Mouse (Mus musculus) stomach, embryonic 15.5 days (tissue): ENCODE results near the gene Tsacc. TPM values are rescaled to one million over a fixed set of nuclear protein-coding genes. Genes with fewer than 3 reads are reported as not detected.

Source experiments
- ATAC-seq: fragments of 200-750 bp; cut with Nextera tagmentation; 2 replicates; pipeline ENCODE4 v1.8.0; 2017; ENCODE audit warnings: low read depth, moderate number of reproducible peaks, moderate TSS enrichment; ENCODE audit not compliant: insufficient read depth, low FRiP score
- H3K27ac ChIP-seq: fragments of 300-500 bp; sonication (generic); 2 replicates; pipeline ENCODE4 v1.5.1; 2015; ENCODE audit warnings: mild to moderate bottlenecking, inconsistent platforms
- H3K27me3 ChIP-seq: fragments of 300-500 bp; sonication (generic); replicated peaks from 2 replicates; pipeline ENCODE4 v1.6.1; 2015; ENCODE audit warnings: inconsistent platforms
- H3K36me3 ChIP-seq: fragments of 300-500 bp; sonication (generic); 2 replicates; pipeline ENCODE4 v1.6.1; 2015; ENCODE audit warnings: inconsistent platforms
- H3K4me1 ChIP-seq: fragments of 300-500 bp; sonication (generic); 2 replicates; pipeline ENCODE4 v1.6.1; 2015; ENCODE audit warnings: inconsistent platforms
- H3K4me2 ChIP-seq: fragments of 300-500 bp; sonication (generic); 2 replicates; pipeline ENCODE4 v1.6.1; 2015; ENCODE audit warnings: mild to moderate bottlenecking, inconsistent platforms
- H3K4me3 ChIP-seq: fragments of 300-500 bp; sonication (generic); replicated peaks from 2 replicates; pipeline ENCODE4 v1.5.1; 2015; ENCODE audit warnings: inconsistent platforms
- H3K9ac ChIP-seq: fragments of 300-500 bp; sonication (generic); 2 replicates; pipeline ENCODE4 v1.6.1; 2015; ENCODE audit warnings: inconsistent platforms
- H3K9me3 ChIP-seq: fragments of 300-500 bp; sonication (generic); 2 replicates; pipeline ENCODE4 v1.6.1; 2016; ENCODE audit warnings: inconsistent platforms
- WGBS: fragments of 180-500 bp; shearing (Covaris S2); methylation state at CpG from one replicate; pipeline ENCODE4 v1.1.7; 2015; 5-methylcytosine and 5-hydroxymethylcytosine counted together
- polyA plus RNA-seq: library from polyadenylated mRNA; unstranded; fragments of >200 nt; fragmentation: Nextera tagmentation; extraction: Ambion mirVana; gene quantifications from 2 replicates; pipeline ENCODE4 v1.2.1, GENCODE M21; 2015

Gene Tsacc
- polyA plus RNA-seq, 1 experiment from 2014 or later: 13.4 TPM

- Histone ChIP-seq H3K36me3 (no peaks in the 10 kb centered on the region), H3K9me3 (no peaks in the 10 kb centered on the region), H3K4me1 (no peaks in the 10 kb centered on the region), H3K27me3 (peaks cover 49% of the 10 kb centered on the region), H3K4me3 (no peak overlapping the region), H3K27ac (no peak overlapping the region), H3K4me2 (no peak overlapping the region), H3K9ac (no peak overlapping the region)
- ATAC-seq: no peak
- 47% methylated on average over 8 of the region's 8 CpGs for WGBS
Measured at GRCm38 (mm10) chr3:88234041-88234440, 62.8 kb downstream of the Tsacc start.

- no peak for ATAC-seq
- Histone ChIP-seq H3K4me1 (no peaks in the 10 kb centered on the region), H3K36me3 (no peaks in the 10 kb centered on the region), H3K9ac (no peak overlapping the region), H3K27ac (no peak overlapping the region), H3K4me3 (no peak overlapping the region), H3K4me2 (no peak overlapping the region), H3K9me3 (no peaks in the 10 kb centered on the region), H3K27me3 (peaks cover 43% of the 10 kb centered on the region)
- 26% methylated on average over 7 of the region's 7 CpGs for WGBS
Measured at GRCm38 (mm10) chr3:88232851-88233649, 63.7 kb downstream of the Tsacc start.

Other genes starting within 250 kb of the Tsacc start
- gene Naxe, start 238.5 kb downstream of the Tsacc start, polyA plus RNA-seq: 156 and 163 TPM in 2 replicates
- gene Ttc24, start 218.7 kb downstream of the Tsacc start, polyA plus RNA-seq: not detected in 2 replicates
- gene Iqgap3, start 215.0 kb downstream of the Tsacc start, polyA plus RNA-seq: 16.0 and 18.7 TPM in 2 replicates
- 17.7 and 19.9 TPM in 2 replicates for gene Mef2d, start 154.6 kb downstream of the Tsacc start, polyA plus RNA-seq
- gene Rhbg, start 42.3 kb downstream of the Tsacc start, polyA plus RNA-seq: 4.2 and 8.2 TPM in 2 replicates
- 0.35 and 1.4 TPM in 2 replicates for gene Gm38392, start 9.8 kb downstream of the Tsacc start, polyA plus RNA-seq
- gene Cct3, start 117 bp upstream of the Tsacc start, polyA plus RNA-seq: 451 and 489 TPM in 2 replicates
- gene Glmp, start 28.0 kb upstream of the Tsacc start, polyA plus RNA-seq: 182 and 197 TPM in 2 replicates
- gene Tmem79, start 39.1 kb upstream of the Tsacc start, polyA plus RNA-seq: 21.6 and 30.6 TPM in 2 replicates
- gene Smg5, start 39.3 kb upstream of the Tsacc start, polyA plus RNA-seq: 48.5 and 51.1 TPM in 2 replicates
- 9.9 and 13.3 TPM in 2 replicates for gene Paqr6, start 67.6 kb upstream of the Tsacc start, polyA plus RNA-seq
- gene Bglap3, start 75.7 kb upstream of the Tsacc start, polyA plus RNA-seq: 1.8 and 4.1 TPM in 2 replicates
- gene Bglap2, start 81.7 kb upstream of the Tsacc start, polyA plus RNA-seq: 0.35 and 1.6 TPM in 2 replicates
- gene Bglap, start 87.5 kb upstream of the Tsacc start, polyA plus RNA-seq: 0.58 TPM in 1 of 2 replicates, not detected in the other
- 115 and 118 TPM in 2 replicates for gene Pmf1, start 113.3 kb upstream of the Tsacc start, polyA plus RNA-seq
- 15.7 and 16.0 TPM in 2 replicates for gene Slc25a44, start 128.1 kb upstream of the Tsacc start, polyA plus RNA-seq
- gene Sema4a, start 164.2 kb upstream of the Tsacc start, polyA plus RNA-seq: 22.3 and 25.1 TPM in 2 replicates
- 179 and 214 TPM in 2 replicates for gene Lmna, start 213.0 kb upstream of the Tsacc start, polyA plus RNA-seq
- gene Mex3a, start 235.4 kb upstream of the Tsacc start, polyA plus RNA-seq: 11.9 and 12.1 TPM in 2 replicates